Mouse (Mus musculus) forebrain, embryonic 16.5 days (tissue): ENCODE data around the gene Gskip. TPM values are rescaled to one million over a fixed set of nuclear protein-coding genes. Genes with fewer than 3 reads are reported as not detected.

Experiments used
- ATAC-seq: fragments of 200-750 bp; cut with Nextera tagmentation; 2 replicates; pipeline ENCODE4 v1.8.0; 2017; ENCODE audit warnings: mild to moderate bottlenecking, moderate library complexity
- H3K27ac ChIP-seq: fragments of 300-500 bp; sonication (generic); 2 replicates; pipeline ENCODE4 v1.5.1; 2014; ENCODE audit warnings: low read length, control low read depth
- H3K27me3 ChIP-seq: fragments of 300-500 bp; sonication (generic); replicated peaks from 2 replicates; pipeline ENCODE4 v1.6.1; 2014; ENCODE audit warnings: low read length; ENCODE audit not compliant: control insufficient read depth, insufficient read depth
- H3K36me3 ChIP-seq: fragments of 300-500 bp; sonication (generic); 2 replicates; pipeline ENCODE4 v1.6.1; 2014; ENCODE audit not compliant: control insufficient read depth, insufficient read depth
- H3K4me1 ChIP-seq: fragments of 300-500 bp; sonication (generic); replicated peaks from 2 replicates; pipeline ENCODE4 v1.6.1; 2014; ENCODE audit warnings: low read length; ENCODE audit not compliant: control insufficient read depth, insufficient read depth
- H3K4me2 ChIP-seq: fragments of 300-500 bp; sonication (generic); 2 replicates; pipeline ENCODE4 v1.6.1; 2014; ENCODE audit warnings: mild to moderate bottlenecking, low read length, control low read depth
- H3K4me3 ChIP-seq: fragments of 300-500 bp; sonication (generic); replicated peaks from 2 replicates; pipeline ENCODE4 v1.5.1; 2014; ENCODE audit warnings: mild to moderate bottlenecking, low read length, control low read depth
- H3K9ac ChIP-seq: fragments of 300-500 bp; sonication (generic); replicated peaks from 2 replicates; pipeline ENCODE4 v1.6.1; 2014; ENCODE audit warnings: low read depth, low read length, control low read depth
- H3K9me3 ChIP-seq: fragments of 300-500 bp; sonication (generic); 2 replicates; pipeline ENCODE4 v1.6.1; 2016; ENCODE audit warnings: low read length; ENCODE audit not compliant: control insufficient read depth
- WGBS: fragments of 180-500 bp; shearing (Covaris S2); extraction: QIAGEN DNeasy Blood & Tissue Kit; methylation state at CpG from one replicate; pipeline ENCODE4 v1.1.7; 2014; 5-methylcytosine and 5-hydroxymethylcytosine counted together
- polyA plus RNA-seq: library from polyadenylated mRNA; unstranded; fragments of >200 nt; fragmentation: Nextera tagmentation; extraction: Ambion mirVana; gene quantifications from 2 replicates; pipeline ENCODE4 v1.2.1, GENCODE M21; 2015

The Gskip gene
- polyA plus RNA-seq, 1 experiment from 2014 or later, result 31.0 TPM

DNA sequence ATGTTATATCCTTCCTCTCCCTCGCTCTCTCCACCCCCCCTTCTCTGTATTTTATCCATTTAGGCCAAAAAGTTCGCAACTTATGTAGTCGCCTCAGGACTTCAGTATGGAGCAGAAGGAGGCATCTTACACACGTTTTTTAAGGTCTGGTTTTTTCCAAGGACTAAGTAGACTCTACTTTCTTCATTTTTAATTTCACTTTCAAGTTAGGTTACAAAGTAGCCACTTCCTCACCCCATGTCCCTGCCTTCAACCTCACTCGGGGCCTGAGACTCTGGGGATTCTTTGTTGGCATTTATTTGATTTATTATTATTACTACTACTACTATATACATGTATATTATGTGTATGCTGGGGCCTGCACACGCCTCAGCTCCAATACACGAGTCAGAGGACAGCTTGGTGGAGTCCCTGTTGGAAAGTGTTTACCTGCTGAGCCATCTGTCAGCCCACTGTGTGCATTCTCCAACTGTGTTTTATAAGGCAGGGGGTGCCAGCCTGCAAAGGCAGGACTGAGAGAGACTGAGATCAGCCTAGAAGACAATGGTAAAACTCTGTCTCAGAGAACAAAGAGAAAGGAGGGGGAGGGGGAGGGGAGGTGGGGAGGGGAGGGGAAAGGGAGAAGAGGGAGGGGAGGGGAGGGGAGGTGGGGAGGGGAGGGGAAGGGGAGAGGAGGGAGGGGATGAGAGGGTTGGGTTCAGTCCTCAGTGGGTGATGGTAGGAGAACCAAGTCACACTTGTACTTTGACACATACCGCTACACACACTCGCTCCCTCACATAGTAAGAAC lies 48.9 kb downstream of the Gskip start:
- no peak overlapping the region for H3K4me3 ChIP-seq
- ATAC-seq, result no peak
- WGBS, result 74% methylated on average over 9 of the region's 9 CpGs

DNA sequence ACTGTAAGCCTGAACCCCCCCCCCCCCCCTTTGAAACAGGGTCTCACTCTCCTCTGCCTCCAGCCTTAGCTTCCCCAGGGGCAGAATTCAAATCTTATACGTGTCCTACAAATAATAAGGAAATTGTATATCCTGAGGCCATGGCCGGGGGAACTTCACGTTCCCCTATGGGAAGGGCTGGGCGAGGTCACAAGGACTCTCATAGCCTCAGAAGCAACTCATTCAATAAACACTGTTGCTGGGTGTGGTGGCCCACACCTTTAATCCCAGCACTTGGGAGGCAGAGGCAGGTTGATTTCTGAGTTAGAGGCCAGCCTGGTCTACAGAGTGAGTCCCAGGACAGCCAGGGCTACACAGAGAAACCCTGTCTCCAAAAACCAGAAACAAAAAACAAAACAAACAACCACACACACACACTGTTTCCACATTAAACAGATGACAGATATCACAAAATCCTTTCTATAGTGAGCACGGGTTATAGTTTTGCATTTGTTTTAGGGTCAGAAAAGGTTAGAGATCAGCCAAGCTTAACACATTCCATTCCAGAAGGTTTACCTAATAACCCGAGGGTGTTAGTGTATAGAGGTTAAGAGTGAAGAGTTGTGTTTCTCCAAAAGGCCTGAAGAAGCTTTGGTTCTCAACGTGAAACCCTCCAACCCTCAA lies 50.7 kb downstream of the Gskip start:
- Histone ChIP-seq H3K36me3 (no peaks in the 10 kb centered on the region), H3K27ac (no peak overlapping the region), H3K9me3 (no peaks in the 10 kb centered on the region), H3K4me3 (no peak overlapping the region), H3K9ac (no peak overlapping the region), H3K27me3 (no peaks in the 10 kb centered on the region), H3K4me2 (no peak overlapping the region), H3K4me1 (no peaks in the 10 kb centered on the region)
- no peak for ATAC-seq
- 78% methylated on average over 7 of the region's 7 CpGs for WGBS

More for the DNA sequence above, 48.9 kb downstream of the Gskip start:
- H3K27me3 ChIP-seq, result no peaks in the 10 kb centered on the region
- no peak overlapping the region for H3K4me2 ChIP-seq
- H3K36me3 ChIP-seq, result no peaks in the 10 kb centered on the region
- no peak overlapping the region for H3K9ac ChIP-seq
- no peaks in the 10 kb centered on the region for H3K9me3 ChIP-seq
- H3K4me1 ChIP-seq, result no peaks in the 10 kb centered on the region
- H3K27ac ChIP-seq, result no peak overlapping the region

DNA sequence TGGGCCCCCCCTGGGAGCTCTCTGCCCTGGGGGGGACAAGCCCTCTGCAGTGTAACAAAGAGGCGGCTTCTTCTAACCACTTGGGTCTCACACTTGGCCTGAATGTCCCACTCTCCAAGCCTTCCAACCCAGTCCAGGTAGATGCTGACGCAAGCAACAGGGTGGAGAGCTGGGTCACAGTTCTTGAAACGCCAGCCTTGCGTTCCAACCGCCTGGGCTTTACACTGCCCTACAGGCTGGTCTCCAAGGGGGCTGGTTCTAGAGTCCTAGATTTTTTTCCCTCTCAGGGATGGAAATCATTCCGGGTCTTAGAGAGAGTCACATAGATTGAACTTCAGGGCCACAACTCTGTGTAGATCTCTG lies 51.2 kb downstream of the Gskip start:
- 91% methylated on average over 6 of the region's 6 CpGs for WGBS
- Histone ChIP-seq H3K4me2 (no peak overlapping the region), H3K9me3 (no peaks in the 10 kb centered on the region)

DNA sequence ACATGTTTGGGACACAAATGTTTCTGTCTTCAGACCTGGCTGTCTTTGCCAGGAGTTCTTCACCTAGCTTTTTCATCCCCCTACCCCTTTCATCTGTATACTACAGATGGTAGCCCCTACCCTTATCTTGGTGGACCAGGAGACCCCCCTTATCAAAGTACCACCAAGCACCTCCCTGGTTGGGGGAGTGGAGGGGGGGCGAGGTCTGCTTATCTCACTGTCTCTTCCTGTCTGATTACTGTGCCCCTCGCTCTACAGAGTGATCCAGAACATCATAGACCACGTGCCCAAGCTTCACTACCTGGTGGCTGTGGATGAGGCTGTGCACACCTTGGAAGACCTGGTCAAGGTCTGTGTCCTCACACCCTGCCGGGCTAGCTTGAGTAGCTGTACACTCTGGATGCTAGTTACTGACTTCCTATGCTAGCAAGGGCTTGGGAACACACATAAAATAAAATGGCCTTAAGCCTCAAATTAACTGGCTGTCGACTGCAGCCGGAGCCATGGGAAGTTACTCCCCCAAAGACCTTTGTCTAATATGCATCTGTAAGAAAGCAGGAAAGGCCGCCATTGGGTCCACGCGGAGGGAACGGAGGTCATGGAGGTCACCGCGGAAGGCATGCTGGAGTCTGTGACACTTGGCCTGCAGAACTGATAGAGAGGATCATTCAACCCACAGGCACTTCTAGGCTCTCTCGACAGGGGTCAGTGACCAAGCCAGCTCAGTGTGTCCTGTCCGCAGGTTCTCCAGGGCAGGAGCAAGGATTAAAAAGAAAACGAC lies 53.9 kb downstream of the Gskip start:
- no peak overlapping the region for H3K27ac ChIP-seq
- H3K4me3 ChIP-seq, result no peak overlapping the region
- no peaks in the 10 kb centered on the region for H3K36me3 ChIP-seq
- no peaks in the 10 kb centered on the region for H3K4me1 ChIP-seq
- no peaks in the 10 kb centered on the region for H3K27me3 ChIP-seq
- no peak for ATAC-seq
- 89% methylated on average over 15 of the region's 15 CpGs for WGBS
- no peak overlapping the region for H3K9ac ChIP-seq
- H3K4me2 ChIP-seq, result no peak overlapping the region
- no peaks in the 10 kb centered on the region for H3K9me3 ChIP-seq

More for the DNA sequence above, 51.2 kb downstream of the Gskip start:
- Histone ChIP-seq H3K27me3 (no peaks in the 10 kb centered on the region), H3K27ac (no peak overlapping the region), H3K36me3 (no peaks in the 10 kb centered on the region), H3K9ac (no peak overlapping the region), H3K4me3 (no peak overlapping the region), H3K4me1 (no peaks in the 10 kb centered on the region)
- ATAC-seq, result no peak

DNA sequence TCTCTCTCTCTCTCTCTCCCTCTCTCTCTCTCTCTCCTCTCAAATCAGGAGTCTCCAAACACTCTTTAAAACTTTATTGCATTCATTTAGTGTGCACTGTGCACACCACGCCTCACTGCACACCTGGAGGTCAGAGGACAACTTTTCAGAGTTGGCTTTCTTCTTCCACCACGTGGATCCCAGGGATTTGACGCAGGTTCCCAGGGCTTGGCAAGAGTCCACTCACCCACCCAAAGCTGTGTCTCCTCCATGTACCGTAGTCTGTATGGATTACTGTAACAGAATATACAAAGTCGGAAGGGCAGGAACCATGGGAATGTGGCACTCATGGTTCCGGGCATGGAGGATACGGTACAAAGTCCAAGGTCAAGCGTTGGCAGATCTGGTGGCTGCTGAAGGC lies 55.0 kb downstream of the Gskip start:
- H3K4me2 ChIP-seq, result no peak overlapping the region
- H3K36me3 ChIP-seq, result no peaks in the 10 kb centered on the region
- no peak for ATAC-seq
- H3K9me3 ChIP-seq, result no peaks in the 10 kb centered on the region
- no peak overlapping the region for H3K4me3 ChIP-seq
- no peak overlapping the region for H3K9ac ChIP-seq
- no peaks in the 10 kb centered on the region for H3K4me1 ChIP-seq
- 93% methylated on average over 8 of the region's 8 CpGs for WGBS
- no peak overlapping the region for H3K27ac ChIP-seq
- no peaks in the 10 kb centered on the region for H3K27me3 ChIP-seq

DNA sequence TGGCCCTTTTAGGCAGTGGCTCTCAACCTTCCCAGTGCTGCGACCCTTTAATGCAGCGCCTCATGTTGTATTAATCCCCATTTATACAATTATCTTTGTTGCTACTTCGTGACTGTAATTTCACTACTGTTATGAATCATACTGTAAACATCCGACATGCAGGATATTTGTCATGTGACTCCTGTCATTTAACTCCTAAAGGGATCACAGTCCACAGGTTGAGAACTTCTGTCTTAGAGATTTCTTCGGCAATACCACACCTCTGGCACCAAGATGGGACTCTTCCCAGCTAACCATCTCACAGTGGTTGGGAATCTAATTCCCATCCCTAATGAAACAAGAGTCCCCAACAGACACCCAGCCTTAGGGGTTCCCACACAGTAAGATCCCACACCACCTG lies 63.5 kb downstream of the Gskip start:
- WGBS, result 91% methylated on average over 5 of the region's 5 CpGs
- H3K4me3 ChIP-seq, result no peak overlapping the region
- H3K36me3 ChIP-seq, result no peaks in the 10 kb centered on the region
- no peak overlapping the region for H3K27ac ChIP-seq
- no peaks in the 10 kb centered on the region for H3K9me3 ChIP-seq
- H3K4me2 ChIP-seq, result no peak overlapping the region
- no peaks in the 10 kb centered on the region for H3K27me3 ChIP-seq
- no peak for ATAC-seq
- H3K4me1 ChIP-seq, result no peaks in the 10 kb centered on the region
- no peak overlapping the region for H3K9ac ChIP-seq

Other genes with a start within 250 kb of the Gskip start
- 14.0 and 17.8 TPM in 2 replicates for gene D430019H16Rik, start 231.0 kb upstream of the Gskip start, polyA plus RNA-seq
- 0.61 and 0.73 TPM in 2 replicates for gene Bdkrb2, start 121.6 kb upstream of the Gskip start, polyA plus RNA-seq
- 0.19 TPM in 1 of 2 replicates, not detected in the other for gene Bdkrb1, start 81.7 kb upstream of the Gskip start, polyA plus RNA-seq
- 17.3 and 18.4 TPM in 2 replicates for gene Atg2b, start 382 bp downstream of the Gskip start, polyA plus RNA-seq
- 0.99 and 1.2 TPM in 2 replicates for gene Ak7, start 21.1 kb downstream of the Gskip start, polyA plus RNA-seq
- gene Papola, start 99.9 kb downstream of the Gskip start, polyA plus RNA-seq, result 196 and 230 TPM in 2 replicates